Mouse (Mus musculus) bone marrow macrophage, adult 2 months (primary cell): Measurements from ENCODE around the gene Lgals9.
"Not testable (repeated sequence)": the region's sequence is repeated elsewhere in the genome, so short reads cannot be mapped to it uniquely, and the experiment has no call there.

ENCODE experiments used
- CTCF ChIP-seq: IDR thresholded peaks from 2 replicates; pipeline ENCODE4 v1.5.1; 2012; ENCODE audit warnings: low read depth, mild to moderate bottlenecking, low read length, moderate library complexity
- POLR2A ChIP-seq: IDR thresholded peaks from 2 replicates; pipeline ENCODE4 v1.6.1; 2012; ENCODE audit warnings: mild to moderate bottlenecking, low read depth, low read length, borderline replicate concordance

GRCm38 (mm10) chr11:79007356-79007755, 22.6 kb upstream of the Lgals9 start:
- not testable (repeated sequence) for TF ChIP-seq POLR2A, CTCF
